Mouse (Mus musculus) lung, embryonic 14.5 days (tissue): ENCODE measurements around the gene Comp. TPM values are rescaled to one million over a fixed set of nuclear protein-coding genes. Genes with fewer than 3 reads are reported as not detected.

Experiments
- ATAC-seq: fragments of 200-750 bp; cut with Nextera tagmentation; 2 replicates; pipeline ENCODE4 v1.8.0; 2017; ENCODE audit warnings: mild to moderate bottlenecking, moderate TSS enrichment, moderate library complexity; ENCODE audit not compliant: insufficient read depth
- DNase-seq: peaks from one replicate; pipeline ENCODE4 v3.0.0-alpha.2; 2015
- H3K27ac ChIP-seq: fragments of 300-500 bp; sonication (generic); 2 replicates; pipeline ENCODE4 v1.5.1; 2014; ENCODE audit warnings: low read depth, mild to moderate bottlenecking, moderate library complexity
- H3K27me3 ChIP-seq: fragments of 300-500 bp; sonication (generic); 2 replicates; pipeline ENCODE4 v1.6.1; 2014; ENCODE audit warnings: low read length, control low read depth; ENCODE audit not compliant: insufficient read depth
- H3K36me3 ChIP-seq: fragments of 300-500 bp; sonication (generic); 2 replicates; pipeline ENCODE4 v1.6.1; 2014; ENCODE audit warnings: control low read depth; ENCODE audit not compliant: insufficient read depth
- H3K4me1 ChIP-seq: fragments of 300-500 bp; sonication (generic); 2 replicates; pipeline ENCODE4 v1.6.1; 2014; ENCODE audit warnings: antibody characterized with exemption, control low read depth; ENCODE audit not compliant: insufficient read depth
- H3K4me2 ChIP-seq: fragments of 300-500 bp; sonication (generic); 2 replicates; pipeline ENCODE4 v1.6.1; 2014; ENCODE audit warnings: mild to moderate bottlenecking
- H3K4me3 ChIP-seq: fragments of 300-500 bp; sonication (generic); 2 replicates; pipeline ENCODE4 v1.5.1; 2014; ENCODE audit warnings: low read depth, low read length
- H3K9ac ChIP-seq: fragments of 300-500 bp; sonication (generic); 2 replicates; pipeline ENCODE4 v1.6.1; 2014
- H3K9me3 ChIP-seq: fragments of 300-500 bp; sonication (generic); 2 replicates; pipeline ENCODE4 v1.6.1; 2016; ENCODE audit warnings: low read depth, low read length, control low read depth
- CTCF ChIP-seq: IDR thresholded peaks from 2 replicates; pipeline ENCODE4 v1.5.1; 2016; ENCODE audit warnings: antibody characterized with exemption, low read depth
- WGBS: fragments of 180-500 bp; shearing (Covaris S2); extraction: QIAGEN DNeasy Blood & Tissue Kit; methylation state at CpG from one replicate; pipeline ENCODE4 v1.1.7; 2014; 5-methylcytosine and 5-hydroxymethylcytosine counted together
- polyA plus RNA-seq: library from polyadenylated mRNA; unstranded; fragments of >200 nt; fragmentation: Nextera tagmentation; extraction: Ambion mirVana; gene quantifications from 2 replicates; pipeline ENCODE4 v1.2.1, GENCODE M21; 2014

Comp gene
- polyA plus RNA-seq, 1 experiment from 2014 or later, result 0.53 TPM

DNA sequence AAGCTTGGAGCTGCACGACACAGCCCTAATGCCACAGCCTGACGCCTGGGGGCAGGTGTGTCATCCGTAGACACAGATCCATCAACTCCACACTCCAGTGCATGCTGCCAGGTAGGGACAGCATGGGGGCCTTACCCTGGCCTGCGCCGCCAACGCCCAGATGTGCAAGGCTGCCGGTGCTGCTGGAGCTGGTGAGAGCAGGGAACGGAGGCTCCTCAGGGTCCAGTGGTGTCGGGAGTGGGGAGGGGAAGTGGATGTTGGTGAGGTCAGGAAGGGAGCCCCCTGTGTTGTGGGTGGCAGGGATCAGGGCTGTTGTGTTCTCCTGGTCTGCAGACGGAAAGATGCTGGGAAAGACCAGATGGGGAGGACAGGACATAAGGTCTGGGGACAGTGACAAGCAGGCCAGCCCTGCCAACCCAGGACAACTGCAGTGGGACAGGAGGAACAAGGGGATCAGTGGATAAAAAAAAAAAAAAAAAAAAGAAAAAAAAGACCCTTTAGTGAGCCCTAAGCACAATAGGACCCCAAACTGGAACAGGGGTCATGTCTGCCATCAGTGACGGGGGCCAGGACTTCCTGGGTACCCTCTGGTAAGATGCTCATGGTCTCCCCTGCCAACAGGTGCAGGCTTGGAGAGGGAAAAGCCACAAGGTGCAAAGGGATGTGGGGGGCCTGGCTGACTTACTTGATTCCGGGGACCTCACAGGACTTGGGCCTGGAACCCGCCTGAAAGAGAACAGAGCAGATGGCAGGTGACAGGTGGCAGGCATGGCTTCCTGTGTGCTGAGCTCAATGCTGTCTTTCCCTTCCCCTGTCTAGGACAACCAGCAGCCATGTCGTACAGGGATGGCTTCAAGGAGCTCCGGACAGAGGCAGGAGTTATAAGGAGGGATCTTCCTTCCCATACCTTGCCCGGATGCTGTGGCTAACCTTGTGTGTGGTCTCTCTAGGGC, 24.5 kb downstream of the Comp start:
- Histone ChIP-seq H3K27me3 (no peaks in the 10 kb centered on the region), H3K4me2 (no peak overlapping the region), H3K36me3 (no peaks in the 10 kb centered on the region), H3K4me3 (no peak overlapping the region), H3K9ac (no peak overlapping the region), H3K4me1 (no peaks in the 10 kb centered on the region), H3K9me3 (no peaks in the 10 kb centered on the region), H3K27ac (no peak overlapping the region)
- WGBS, result 80% methylated on average over 16 of the region's 16 CpGs
- no peak for DNase-seq
- no peak for ATAC-seq
- TF ChIP-seq CTCF, result no peak

DNA sequence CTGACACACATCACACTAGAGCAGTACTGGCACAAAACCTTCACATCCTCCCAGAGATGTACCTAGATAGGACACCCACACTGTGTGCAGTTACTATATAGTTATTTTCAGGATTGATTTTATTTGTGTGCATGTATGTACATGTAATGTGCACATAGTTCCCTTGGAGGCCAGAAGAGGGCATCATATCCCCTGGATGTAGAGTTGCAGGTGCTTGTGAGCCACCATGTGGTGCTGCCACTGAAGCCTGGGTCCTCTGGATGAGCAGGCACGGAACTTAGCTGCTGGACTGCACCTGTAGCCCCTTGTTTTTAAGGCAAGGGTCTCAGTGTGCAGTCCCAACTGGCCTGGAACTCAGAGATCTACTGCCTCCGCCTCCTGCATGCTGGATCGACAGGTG, 30.9 kb downstream of the Comp start:
- WGBS, result 93% methylated on average over 3 of the region's 3 CpGs
- no peak for DNase-seq
- Histone ChIP-seq H3K27ac (no peak overlapping the region), H3K4me3 (no peak overlapping the region), H3K4me2 (no peak overlapping the region), H3K9me3 (no peaks in the 10 kb centered on the region), H3K9ac (no peak overlapping the region), H3K36me3 (0 out of 2 replicates have a peak, but pooled peaks cover 6% of the 10 kb centered on the region), H3K4me1 (peaks cover 6% of the 10 kb centered on the region; the same call in 1 of the 2 replicates), H3K27me3 (no peaks in the 10 kb centered on the region)
- no peak for ATAC-seq
- TF ChIP-seq CTCF, result no peak; the same call in 1 of the 2 replicates

DNA sequence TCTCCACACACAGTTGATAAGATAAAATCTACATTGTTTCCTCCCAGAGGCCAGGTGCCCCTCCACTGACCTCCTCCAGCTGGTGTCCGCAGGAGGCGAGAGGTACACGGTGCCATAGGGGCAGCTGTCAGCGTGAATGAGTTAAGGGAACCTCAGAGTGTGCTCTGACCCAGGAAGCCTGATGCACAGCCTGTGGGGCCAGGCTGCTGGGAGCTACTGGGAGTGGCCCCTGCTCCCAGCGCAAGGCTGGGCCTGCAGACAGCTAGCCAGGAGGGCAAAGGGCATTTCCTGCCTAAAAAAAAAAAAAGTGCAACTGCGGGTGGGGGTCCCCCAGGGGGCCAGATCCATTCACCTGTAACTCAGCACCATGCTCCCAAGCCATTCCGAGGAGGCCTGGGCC, 31.8 kb downstream of the Comp start:
- Histone ChIP-seq H3K9me3 (no peaks in the 10 kb centered on the region), H3K4me3 (no peak overlapping the region), H3K4me2 (no peak overlapping the region), H3K4me1 (peaks cover 6% of the 10 kb centered on the region), H3K27ac (no peak overlapping the region), H3K27me3 (no peaks in the 10 kb centered on the region), H3K36me3 (0 out of 2 replicates have a peak, but pooled peaks cover 6% of the 10 kb centered on the region), H3K9ac (0 out of 2 replicates have a peak overlapping the region, but pooled peaks have one; percentile 13)
- TF ChIP-seq CTCF, result no peak
- WGBS, result 24% methylated on average over 7 of the region's 7 CpGs
- DNase-seq (no peak), ATAC-seq (no peak)

DNA sequence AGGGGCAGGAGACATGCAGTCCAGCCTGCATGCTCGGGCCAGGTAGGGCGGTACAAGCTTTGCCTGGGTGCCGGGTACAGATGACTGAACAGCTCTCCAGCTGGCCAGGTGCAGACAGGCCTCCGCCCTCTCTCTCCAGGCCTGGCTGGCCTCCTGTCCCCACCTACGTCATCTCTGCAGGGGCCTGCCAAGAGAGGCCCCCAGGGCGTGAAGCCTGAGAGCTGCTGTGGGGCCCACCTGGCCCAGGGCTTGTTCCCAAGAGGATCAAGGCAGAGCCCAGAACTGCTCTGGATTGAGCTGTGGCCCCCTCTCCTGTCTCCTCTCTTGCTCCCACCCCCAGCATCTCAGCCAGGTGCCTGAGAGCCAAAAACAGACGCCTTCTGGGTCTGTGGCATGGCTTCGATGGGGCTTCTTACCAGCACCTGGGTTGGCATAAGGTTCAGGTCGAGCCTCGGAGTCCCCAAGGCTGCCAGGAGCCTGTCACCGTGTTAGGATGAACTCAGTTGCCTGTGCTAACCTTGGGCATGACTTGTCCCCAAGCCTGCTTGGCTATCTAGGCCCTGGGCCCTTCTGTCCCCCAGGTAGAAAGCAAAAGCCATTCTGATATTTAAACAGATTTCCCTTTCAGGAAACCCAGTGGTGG, 33.2 kb downstream of the Comp start:
- 0 out of 2 replicates have a peak, but pooled peaks cover 6% of the 10 kb centered on the region for H3K36me3 ChIP-seq
- DNase-seq (peak; percentile 27), ATAC-seq (peak; percentile 56; the same call in 1 of the 2 replicates)
- no peak overlapping the region for H3K4me3 ChIP-seq
- WGBS, result 70% methylated on average over 11 of the region's 11 CpGs
- H3K9me3 ChIP-seq, result no peaks in the 10 kb centered on the region
- no peaks in the 10 kb centered on the region for H3K27me3 ChIP-seq
- no peak for TF ChIP-seq CTCF
- H3K4me1 ChIP-seq, result peaks cover 6% of the 10 kb centered on the region
- peak overlapping the region; percentile 70 for H3K27ac ChIP-seq
- H3K4me2 ChIP-seq, result 0 out of 2 replicates have a peak overlapping the region, but pooled peaks have one; percentile 7
- H3K9ac ChIP-seq, result no peak overlapping the region; the same call in 1 of the 2 replicates

DNA sequence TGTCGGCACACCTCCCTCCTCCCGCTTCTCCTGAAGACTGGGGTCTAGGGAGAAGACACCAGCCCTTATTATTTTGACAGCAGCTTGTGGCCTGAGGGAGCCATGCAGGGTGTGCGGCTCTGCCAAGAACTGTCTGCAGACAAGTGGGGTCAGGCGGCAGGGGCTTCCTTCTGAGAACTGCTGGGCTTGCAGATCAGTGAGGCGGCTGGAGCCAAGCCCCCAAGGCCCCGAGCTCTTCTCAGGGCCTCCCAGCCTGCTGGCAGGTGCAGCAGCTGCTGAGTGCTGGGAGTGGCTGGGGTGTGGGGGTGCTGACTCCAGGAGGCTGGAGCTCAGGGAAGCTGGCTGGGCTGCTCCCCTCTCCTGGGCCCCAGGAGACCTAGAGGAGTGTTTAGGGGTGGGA, 34.9 kb downstream of the Comp start:
- WGBS, result 45% methylated on average over 6 of the region's 6 CpGs
- Histone ChIP-seq H3K4me2 (0 out of 2 replicates have a peak overlapping the region, but pooled peaks have one; percentile 0), H3K9ac (peak overlapping the region; percentile 16; the same call in 1 of the 2 replicates), H3K36me3 (0 out of 2 replicates have a peak, but pooled peaks cover 6% of the 10 kb centered on the region), H3K27me3 (no peaks in the 10 kb centered on the region), H3K9me3 (no peaks in the 10 kb centered on the region), H3K4me1 (peaks cover 6% of the 10 kb centered on the region), H3K4me3 (no peak overlapping the region), H3K27ac (peak overlapping the region; percentile 71)
- TF ChIP-seq CTCF, result no peak
- peak; percentile 62 for ATAC-seq
- peak; percentile 50 for DNase-seq

DNA sequence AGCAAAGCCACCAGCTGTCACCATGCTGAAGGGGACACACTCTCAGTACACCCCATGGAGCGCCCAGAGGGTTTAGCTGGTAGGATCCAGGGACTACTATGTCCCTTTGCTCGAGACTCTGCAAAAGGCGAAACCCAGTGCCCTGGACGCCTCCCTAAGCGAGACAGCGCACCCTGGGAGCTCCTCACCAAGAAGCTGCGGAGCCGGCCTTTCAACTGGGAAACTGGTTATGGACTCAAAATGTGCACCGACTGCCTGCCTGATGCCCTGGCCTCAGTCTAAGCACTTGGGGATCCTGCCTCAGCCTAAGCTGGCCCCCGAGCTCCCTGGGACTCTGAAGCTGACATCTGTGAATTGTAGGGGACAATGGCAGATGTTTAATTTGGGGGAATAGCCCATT, 35.7 kb downstream of the Comp start:
- TF ChIP-seq CTCF, result no peak
- Histone ChIP-seq H3K27me3 (no peaks in the 10 kb centered on the region), H3K4me3 (no peak overlapping the region), H3K27ac (peak overlapping the region; percentile 71), H3K9me3 (no peaks in the 10 kb centered on the region), H3K4me1 (peaks cover 6% of the 10 kb centered on the region), H3K4me2 (peak overlapping the region; percentile 0; the same call in 1 of the 2 replicates), H3K36me3 (0 out of 2 replicates have a peak, but pooled peaks cover 6% of the 10 kb centered on the region), H3K9ac (peak overlapping the region; percentile 20; the same call in 1 of the 2 replicates)
- DNase-seq (no peak), ATAC-seq (no peak)
- WGBS, result 58% methylated on average over 10 of the region's 10 CpGs
